Mouse (Mus musculus) hindbrain, embryonic 16.5 days (tissue): ENCODE results near the gene Trpv3. TPM values are rescaled to one million over a fixed set of nuclear protein-coding genes. Genes with fewer than 3 reads are reported as not detected.
A peak's percentile ranks its signal among the peaks of the same experiment; 100 is the strongest.

Experiments
- ATAC-seq: fragments of 200-750 bp; cut with Nextera tagmentation; 2 replicates; pipeline ENCODE4 v1.8.0; 2017; ENCODE audit warnings: moderate TSS enrichment, moderate library complexity
- H3K27ac ChIP-seq: fragments of 300-500 bp; sonication (generic); 2 replicates; pipeline ENCODE4 v1.5.1; 2014; ENCODE audit warnings: low read depth, mild to moderate bottlenecking, control low read depth, low read length, moderate library complexity
- H3K27me3 ChIP-seq: fragments of 300-500 bp; sonication (generic); replicated peaks from 2 replicates; pipeline ENCODE4 v1.6.1; 2014; ENCODE audit warnings: low read length; ENCODE audit not compliant: control insufficient read depth, insufficient read depth
- H3K36me3 ChIP-seq: fragments of 300-500 bp; sonication (generic); 2 replicates; pipeline ENCODE4 v1.6.1; 2014; ENCODE audit warnings: mild to moderate bottlenecking, low read length, moderate library complexity, mixed read lengths; ENCODE audit not compliant: control insufficient read depth, insufficient read depth
- H3K4me1 ChIP-seq: fragments of 300-500 bp; sonication (generic); 2 replicates; pipeline ENCODE4 v1.6.1; 2014; ENCODE audit warnings: low read depth, low read length; ENCODE audit not compliant: control insufficient read depth, insufficient read depth
- H3K4me2 ChIP-seq: fragments of 300-500 bp; sonication (generic); 2 replicates; pipeline ENCODE4 v1.6.1; 2014; ENCODE audit warnings: mild to moderate bottlenecking, low read length, control low read depth, moderate library complexity
- H3K4me3 ChIP-seq: fragments of 300-500 bp; sonication (generic); 2 replicates; pipeline ENCODE4 v1.5.1; 2014; ENCODE audit warnings: mild to moderate bottlenecking, low read length, control low read depth, moderate library complexity
- H3K9ac ChIP-seq: fragments of 300-500 bp; sonication (generic); 2 replicates; pipeline ENCODE4 v1.6.1; 2014; ENCODE audit warnings: low read depth, mild to moderate bottlenecking, control low read depth, low read length, moderate library complexity
- H3K9me3 ChIP-seq: fragments of 300-500 bp; sonication (generic); 2 replicates; pipeline ENCODE4 v1.6.1; 2014; ENCODE audit warnings: mild to moderate bottlenecking, low read length, moderate library complexity; ENCODE audit not compliant: control insufficient read depth
- WGBS: fragments of 180-500 bp; shearing (Covaris S2); extraction: QIAGEN DNeasy Blood & Tissue Kit; methylation state at CpG from one replicate; pipeline ENCODE4 v1.1.7; 2014; 5-methylcytosine and 5-hydroxymethylcytosine counted together
- polyA plus RNA-seq: library from polyadenylated mRNA; unstranded; fragments of >200 nt; fragmentation: Nextera tagmentation; extraction: Ambion mirVana; gene quantifications from 2 replicates; pipeline ENCODE4 v1.2.1, GENCODE M21; 2015

Gene Trpv3
- polyA plus RNA-seq, 1 experiment from 2014 or later, result 0.34 TPM

DNA sequence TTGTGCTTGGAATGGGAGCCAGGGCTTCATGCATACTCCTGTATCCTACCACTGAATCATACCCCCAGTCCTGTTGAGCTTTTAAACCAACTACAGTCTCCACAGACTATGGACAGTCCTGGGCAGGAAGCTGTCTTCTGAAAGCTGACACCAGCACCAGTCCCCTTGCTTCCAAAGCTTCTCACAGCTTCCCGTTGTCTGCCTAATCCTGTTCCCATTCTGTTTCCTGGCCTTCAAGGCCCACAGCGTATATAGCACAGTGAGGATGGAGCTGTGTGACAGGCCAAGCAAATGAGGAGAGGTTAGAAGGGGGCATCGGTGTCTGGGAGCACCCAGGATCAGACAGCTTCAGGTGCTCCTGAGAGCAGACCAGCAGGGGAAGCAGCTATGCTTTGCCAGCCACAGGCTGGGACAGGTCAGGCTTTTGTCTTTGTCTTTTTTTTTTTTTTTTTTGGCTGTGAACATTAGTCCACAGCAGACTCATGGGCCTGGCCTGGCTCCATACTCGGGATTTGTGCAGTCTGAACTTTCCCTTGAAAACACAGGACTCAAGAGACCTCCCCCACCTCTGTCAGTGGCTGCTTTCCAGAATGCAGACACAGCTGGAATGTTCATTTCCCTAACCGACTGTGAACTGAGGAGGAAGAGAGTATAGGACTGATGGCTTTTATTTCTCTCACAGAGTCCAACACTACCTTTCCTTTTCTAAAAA is 31.0 kb upstream of the Trpv3 start:
- no peak overlapping the region for H3K9ac ChIP-seq
- H3K4me3 ChIP-seq, result no peak overlapping the region
- no peaks in the 10 kb centered on the region for H3K9me3 ChIP-seq
- no peaks in the 10 kb centered on the region for H3K4me1 ChIP-seq
- H3K27ac ChIP-seq, result 0 out of 2 replicates have a peak overlapping the region, but pooled peaks have one; percentile 3
- WGBS, result 44% methylated on average over 5 of the region's 5 CpGs
- no peaks in the 10 kb centered on the region for H3K36me3 ChIP-seq
- H3K4me2 ChIP-seq, result no peak overlapping the region
- H3K27me3 ChIP-seq, result no peaks in the 10 kb centered on the region
- peak; percentile 48; the same call in 1 of the 2 replicates for ATAC-seq

DNA sequence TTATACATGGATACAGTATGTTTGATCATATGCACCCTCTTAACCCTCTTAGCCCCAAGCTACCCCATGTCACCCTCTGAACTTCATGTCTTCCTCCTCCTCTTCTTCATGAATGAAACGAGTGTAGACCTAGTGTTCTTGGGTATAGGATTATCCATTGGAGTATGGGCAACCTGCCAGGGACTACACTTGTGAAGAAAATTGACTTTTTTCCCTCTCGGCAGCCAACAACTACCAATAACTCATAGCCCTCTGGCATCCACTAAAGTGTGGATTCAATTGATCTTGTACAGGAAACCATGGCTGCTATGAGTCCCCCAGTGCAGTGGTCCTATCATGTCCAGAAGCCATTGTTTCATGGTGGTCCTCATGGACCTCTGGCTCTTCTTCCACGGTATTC is 30.5 kb upstream of the Trpv3 start:
- 70% methylated on average over 3 of the region's 3 CpGs for WGBS
- Histone ChIP-seq H3K9me3 (no peaks in the 10 kb centered on the region), H3K27me3 (no peaks in the 10 kb centered on the region), H3K4me3 (no peak overlapping the region), H3K9ac (no peak overlapping the region), H3K36me3 (no peaks in the 10 kb centered on the region), H3K27ac (no peak overlapping the region), H3K4me1 (no peaks in the 10 kb centered on the region), H3K4me2 (no peak overlapping the region)
- no peak for ATAC-seq

DNA sequence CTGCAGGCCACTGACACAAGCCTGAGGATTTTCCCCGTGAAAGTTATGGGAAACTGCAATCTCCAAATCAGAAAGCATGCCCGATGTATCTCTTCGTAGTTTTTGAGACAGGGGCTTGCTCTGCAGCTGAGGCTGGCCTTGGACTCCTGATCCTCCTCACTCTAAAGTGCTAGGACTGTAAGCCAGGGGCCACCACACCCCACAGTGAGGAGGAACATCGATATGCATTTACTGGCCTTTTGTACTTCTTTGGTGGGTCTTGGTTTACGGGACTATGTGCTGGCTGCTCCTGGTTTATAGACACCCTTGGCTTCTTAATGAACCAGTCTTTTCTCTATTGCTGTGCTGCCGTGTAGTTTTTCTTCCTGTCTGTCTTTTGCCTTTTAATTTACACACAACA is 25.0 kb upstream of the Trpv3 start:
- H3K9ac ChIP-seq, result no peak overlapping the region
- no peak overlapping the region for H3K27ac ChIP-seq
- H3K9me3 ChIP-seq, result no peaks in the 10 kb centered on the region
- H3K36me3 ChIP-seq, result no peaks in the 10 kb centered on the region
- WGBS, result 80% methylated on average over 6 of the region's 6 CpGs
- no peak for ATAC-seq
- H3K4me3 ChIP-seq, result no peak overlapping the region
- H3K4me1 ChIP-seq, result no peaks in the 10 kb centered on the region
- H3K4me2 ChIP-seq, result no peak overlapping the region
- H3K27me3 ChIP-seq, result no peaks in the 10 kb centered on the region

DNA sequence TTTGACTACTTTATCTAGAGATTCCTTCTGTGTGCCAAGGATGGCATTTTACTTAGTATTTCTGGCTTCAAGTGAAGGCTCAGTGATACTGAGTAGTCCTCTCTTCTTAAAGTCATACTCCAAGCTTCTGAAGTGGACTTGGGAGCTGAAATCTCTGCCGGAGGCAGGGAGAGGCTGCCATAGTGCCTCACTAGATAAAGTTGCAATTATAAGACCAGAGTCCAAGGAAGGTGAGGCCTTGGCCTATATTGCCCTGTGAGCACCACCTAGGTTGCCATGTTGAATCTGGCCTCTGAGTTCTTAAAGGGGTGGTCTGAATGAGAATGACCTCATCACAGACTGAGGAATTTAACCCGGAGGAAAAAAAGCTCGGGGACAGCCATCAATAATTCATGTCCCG is 24.4 kb upstream of the Trpv3 start:
- no peaks in the 10 kb centered on the region for H3K36me3 ChIP-seq
- H3K4me1 ChIP-seq, result no peaks in the 10 kb centered on the region
- H3K9ac ChIP-seq, result no peak overlapping the region
- no peak overlapping the region for H3K4me2 ChIP-seq
- H3K9me3 ChIP-seq, result no peaks in the 10 kb centered on the region
- no peaks in the 10 kb centered on the region for H3K27me3 ChIP-seq
- WGBS, result 86% methylated on average over 4 of the region's 4 CpGs
- no peak overlapping the region for H3K4me3 ChIP-seq
- H3K27ac ChIP-seq, result no peak overlapping the region
- no peak for ATAC-seq

DNA sequence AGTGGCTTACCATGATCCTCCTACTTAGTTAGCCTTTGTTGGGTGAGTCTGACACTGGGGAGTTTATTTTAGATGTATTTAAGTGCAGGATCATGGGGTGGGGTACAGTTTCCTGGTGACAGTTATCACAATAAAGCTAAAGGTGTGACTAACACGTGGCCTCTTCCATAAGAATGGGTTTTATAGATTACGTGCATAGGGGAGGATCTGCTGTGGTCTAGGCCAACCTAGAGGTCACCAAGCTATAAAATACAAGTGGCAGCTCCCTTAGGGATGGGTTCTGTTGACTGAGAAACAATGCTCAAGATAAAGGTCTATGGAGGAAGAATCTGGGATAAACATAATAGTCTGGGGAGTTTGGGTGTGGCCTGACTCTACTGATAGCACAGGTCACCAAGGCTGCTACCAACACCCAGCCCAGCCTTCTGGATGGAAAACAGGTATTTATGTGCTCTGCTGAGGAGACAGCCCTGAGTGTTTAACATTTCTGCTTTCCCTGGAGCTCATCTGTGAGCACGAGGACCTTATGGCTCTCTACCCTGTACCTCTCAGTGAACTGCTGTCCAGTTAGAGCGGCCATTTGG is 9.7 kb upstream of the Trpv3 start:
- Histone ChIP-seq H3K27ac (no peak overlapping the region), H3K36me3 (no peaks in the 10 kb centered on the region), H3K4me2 (no peak overlapping the region), H3K4me1 (no peaks in the 10 kb centered on the region), H3K4me3 (no peak overlapping the region), H3K9ac (no peak overlapping the region), H3K9me3 (no peaks in the 10 kb centered on the region), H3K27me3 (no peaks in the 10 kb centered on the region)
- 83% methylated on average over 4 of the region's 4 CpGs for WGBS
- no peak for ATAC-seq

DNA sequence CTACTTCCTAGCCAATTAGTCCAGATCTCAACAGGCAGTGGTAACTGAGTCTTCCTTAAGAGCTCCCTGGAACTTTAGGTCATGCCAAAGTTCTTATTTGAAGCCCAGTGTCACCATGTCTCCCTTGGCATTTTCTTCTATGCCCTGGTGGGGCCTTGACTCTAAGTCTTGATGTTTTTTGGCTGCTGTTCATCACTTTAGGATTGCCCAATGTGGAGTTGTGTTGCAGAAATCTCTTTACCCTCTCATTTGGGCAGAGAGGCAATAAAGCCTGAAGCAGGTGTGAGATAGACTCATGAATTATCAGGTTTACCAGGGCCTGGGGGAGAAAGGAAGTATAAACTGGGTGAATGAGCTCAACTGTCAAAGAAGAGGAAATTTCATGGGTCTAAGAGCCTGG is 8.5 kb upstream of the Trpv3 start:
- ATAC-seq, result no peak
- H3K27ac ChIP-seq, result no peak overlapping the region
- no peaks in the 10 kb centered on the region for H3K27me3 ChIP-seq
- H3K9ac ChIP-seq, result no peak overlapping the region
- H3K9me3 ChIP-seq, result no peaks in the 10 kb centered on the region
- no peaks in the 10 kb centered on the region for H3K36me3 ChIP-seq
- no peak overlapping the region for H3K4me3 ChIP-seq
- no peak overlapping the region for H3K4me2 ChIP-seq
- no peaks in the 10 kb centered on the region for H3K4me1 ChIP-seq

DNA sequence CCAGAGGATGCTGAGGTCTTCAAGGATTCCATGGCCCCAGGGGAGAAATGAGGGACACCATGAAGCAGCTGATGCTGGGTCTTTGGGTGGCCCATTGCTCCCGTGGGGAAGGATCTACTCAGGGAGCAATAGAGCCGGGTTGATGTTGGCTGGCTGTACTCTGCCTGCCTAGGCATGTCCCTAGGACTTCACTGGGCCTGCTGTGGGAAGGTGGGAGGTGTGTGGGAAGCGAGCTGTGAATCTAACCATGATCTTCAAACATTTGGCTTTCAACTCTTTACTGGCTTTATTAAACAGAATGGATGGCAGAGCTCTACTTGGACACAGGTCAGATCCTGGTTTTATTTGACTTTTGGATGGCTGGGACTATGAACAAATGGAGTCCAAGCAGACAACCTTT is 6.7 kb upstream of the Trpv3 start:
- H3K27me3 ChIP-seq, result no peaks in the 10 kb centered on the region
- ATAC-seq, result no peak
- no peak overlapping the region for H3K4me2 ChIP-seq
- no peaks in the 10 kb centered on the region for H3K9me3 ChIP-seq
- H3K4me1 ChIP-seq, result no peaks in the 10 kb centered on the region
- H3K4me3 ChIP-seq, result no peak overlapping the region
- WGBS, result 71% methylated on average over 3 of the region's 3 CpGs
- H3K36me3 ChIP-seq, result no peaks in the 10 kb centered on the region
- H3K27ac ChIP-seq, result no peak overlapping the region
- no peak overlapping the region for H3K9ac ChIP-seq

DNA sequence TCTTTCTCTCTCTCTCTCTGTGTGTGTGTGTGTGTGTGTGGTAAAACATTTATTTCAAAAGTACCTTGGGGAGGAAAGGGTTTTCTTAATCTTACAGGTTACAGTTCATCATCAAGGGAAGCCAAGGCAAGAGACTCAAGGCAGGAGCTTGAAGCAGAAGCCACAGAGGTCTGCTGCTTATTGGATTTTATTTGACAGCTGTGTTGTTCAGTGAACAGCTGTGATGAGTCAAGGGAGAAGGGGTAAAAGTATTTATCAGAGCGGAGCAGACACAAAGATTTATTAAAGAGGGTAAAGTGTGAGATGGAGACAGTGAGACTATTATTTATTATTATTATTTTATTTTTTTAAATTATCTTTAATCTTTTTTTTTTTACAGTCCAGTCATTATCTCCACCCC is 5.8 kb upstream of the Trpv3 start:
- H3K4me3 ChIP-seq, result no peak overlapping the region
- WGBS, result 93% methylated on average over 1 of the region's 1 CpGs
- H3K27me3 ChIP-seq, result no peaks in the 10 kb centered on the region
- no peaks in the 10 kb centered on the region for H3K4me1 ChIP-seq
- no peaks in the 10 kb centered on the region for H3K9me3 ChIP-seq
- H3K27ac ChIP-seq, result no peak overlapping the region
- no peak for ATAC-seq
- no peak overlapping the region for H3K9ac ChIP-seq
- no peaks in the 10 kb centered on the region for H3K36me3 ChIP-seq
- H3K4me2 ChIP-seq, result no peak overlapping the region

DNA sequence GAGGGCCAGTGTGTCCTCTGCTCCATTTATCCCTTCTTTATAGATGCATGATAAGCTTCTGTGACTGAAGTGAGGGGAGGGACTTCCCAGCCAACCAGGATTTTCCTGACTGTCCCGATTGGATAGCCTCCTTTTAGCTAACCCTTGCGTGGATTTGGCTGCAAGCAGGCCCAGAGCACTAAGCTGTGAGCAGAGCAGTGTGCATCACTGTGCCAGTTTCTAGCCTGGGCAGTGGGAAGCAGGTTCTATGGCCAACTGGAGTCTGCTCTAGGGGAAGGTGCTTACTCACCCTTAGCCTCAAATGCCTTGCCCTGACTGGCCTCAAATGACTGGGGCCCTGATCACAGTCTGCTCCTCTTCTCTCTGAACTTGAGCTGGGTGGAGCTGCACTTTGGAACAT is 7.6 kb downstream of the Trpv3 start:
- no peaks in the 10 kb centered on the region for H3K9me3 ChIP-seq
- H3K27ac ChIP-seq, result no peak overlapping the region
- ATAC-seq, result no peak
- H3K4me1 ChIP-seq, result no peaks in the 10 kb centered on the region
- H3K4me3 ChIP-seq, result no peak overlapping the region
- H3K27me3 ChIP-seq, result no peaks in the 10 kb centered on the region
- H3K9ac ChIP-seq, result no peak overlapping the region
- 54% methylated on average over 2 of the region's 2 CpGs for WGBS
- no peak overlapping the region for H3K4me2 ChIP-seq
- no peaks in the 10 kb centered on the region for H3K36me3 ChIP-seq
